Mouse (Mus musculus) embryo, embryonic 11.5 days (tissue): ENCODE data around the gene Zfr2.
A peak's percentile ranks its signal among the peaks of the same experiment; 100 is the strongest.

Experiments used
- DNase-seq: peaks from one replicate; pipeline ENCODE4 v3.0.0-alpha.2; 2012; ENCODE audit warnings: low read depth, low spot score

Zfr2 gene

GRCm38 (mm10) chr10:81287513-81288157 is 54.7 kb downstream of the Zfr2 start:
- no peak for DNase-seq

- no peak for DNase-seq
These were observed 55.6 kb downstream of the Zfr2 start for GRCm38 (mm10) chr10:81288601-81289000.

- peak; percentile 64 for DNase-seq
These were observed 56.3 kb downstream of the Zfr2 start for GRCm38 (mm10) chr10:81289278-81289677.

- DNase-seq = no peak
These were observed 56.9 kb downstream of the Zfr2 start for GRCm38 (mm10) chr10:81289811-81290210.

GRCm38 (mm10) chr10:81290698-81291460 is 57.9 kb downstream of the Zfr2 start:
- DNase-seq = no peak

GRCm38 (mm10) chr10:81291511-81292104 is 58.7 kb downstream of the Zfr2 start, which contains the start of gene Tjp3:
Tjp3 (minus strand) TSS chr10:81291581.
- no peak for DNase-seq

- DNase-seq = peak; percentile 99
These were observed 59.8 kb downstream of the Zfr2 start, which contains the start of gene Pip5k1c for GRCm38 (mm10) chr10:81292554-81293333. Pip5k1c (plus strand) TSS chr10:81292963.

GRCm38 (mm10) chr10:81293334-81294030 is 60.5 kb downstream of the Zfr2 start:
- no peak for DNase-seq

- no peak for DNase-seq
These were observed 61.5 kb downstream of the Zfr2 start for GRCm38 (mm10) chr10:81294442-81294841.

GRCm38 (mm10) chr10:81295185-81295584 is 62.2 kb downstream of the Zfr2 start:
- no peak for DNase-seq

- DNase-seq = no peak
These were observed 64.3 kb downstream of the Zfr2 start for GRCm38 (mm10) chr10:81297246-81297645.

GRCm38 (mm10) chr10:81297845-81298244 is 64.9 kb downstream of the Zfr2 start:
- DNase-seq = no peak

- DNase-seq = no peak
These were observed 65.6 kb downstream of the Zfr2 start for GRCm38 (mm10) chr10:81298369-81299100.

- no peak for DNase-seq
These were observed 66.8 kb downstream of the Zfr2 start for GRCm38 (mm10) chr10:81299585-81300351.

GRCm38 (mm10) chr10:81300352-81300907 is 67.5 kb downstream of the Zfr2 start:
- DNase-seq = no peak

- no peak for DNase-seq
These were observed 68.4 kb downstream of the Zfr2 start for GRCm38 (mm10) chr10:81301321-81301720.
